Mouse (Mus musculus): ENCODE measurements around the gene Cx3cl1.

Gene Cx3cl1

DNA sequence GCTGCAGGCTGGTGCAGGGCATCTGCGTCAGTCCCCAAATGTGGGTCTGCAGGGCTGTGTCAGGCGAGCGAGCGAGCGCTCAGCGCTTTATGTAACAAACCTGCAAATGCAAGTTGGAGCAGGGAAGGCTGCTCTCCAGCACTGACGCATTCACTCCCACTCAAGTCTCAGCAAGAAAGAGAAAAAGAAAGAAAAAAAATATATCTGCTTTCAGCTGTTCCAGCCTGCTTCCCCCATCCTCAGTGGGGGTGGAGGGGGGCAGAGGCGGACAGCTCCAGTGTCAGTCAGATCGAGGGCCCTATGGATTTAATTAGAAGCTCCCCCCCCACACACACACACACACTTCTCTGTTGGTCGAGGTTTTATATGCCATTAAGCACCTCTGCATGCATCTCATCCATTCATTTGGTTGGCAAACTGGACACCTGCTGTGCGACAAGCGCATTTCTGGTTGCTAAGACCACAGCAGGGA lies 1.9 kb downstream of the Cx3cl1 start:
- peak; percentile 77 to 83 for DNase-seq (ENCODE audit: low spot score in 2 of 2)

DNA sequence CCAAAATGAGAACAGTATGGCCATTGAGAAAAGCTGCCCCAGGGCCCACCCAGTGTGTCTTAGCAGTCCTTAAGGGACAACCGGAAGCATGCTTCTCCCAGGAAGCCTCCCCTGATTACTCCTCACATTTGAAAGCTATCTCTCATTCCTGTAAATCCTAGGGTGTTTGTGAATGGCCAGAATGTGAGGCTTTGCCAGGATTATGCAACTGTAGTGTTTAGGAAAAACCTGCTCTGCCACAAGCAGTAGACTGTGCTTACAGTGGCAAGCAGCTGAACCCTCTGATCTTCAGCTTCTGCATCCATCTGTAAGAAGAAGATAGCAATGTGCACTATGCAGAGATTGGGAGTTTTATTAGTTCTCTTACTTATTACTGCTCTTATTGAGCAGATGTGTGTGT lies 2.8 kb downstream of the Cx3cl1 start:
- DNase-seq (ENCODE audit: low spot score in 2 of 2): peak in 1 of 2 experiments; percentile 22

DNA sequence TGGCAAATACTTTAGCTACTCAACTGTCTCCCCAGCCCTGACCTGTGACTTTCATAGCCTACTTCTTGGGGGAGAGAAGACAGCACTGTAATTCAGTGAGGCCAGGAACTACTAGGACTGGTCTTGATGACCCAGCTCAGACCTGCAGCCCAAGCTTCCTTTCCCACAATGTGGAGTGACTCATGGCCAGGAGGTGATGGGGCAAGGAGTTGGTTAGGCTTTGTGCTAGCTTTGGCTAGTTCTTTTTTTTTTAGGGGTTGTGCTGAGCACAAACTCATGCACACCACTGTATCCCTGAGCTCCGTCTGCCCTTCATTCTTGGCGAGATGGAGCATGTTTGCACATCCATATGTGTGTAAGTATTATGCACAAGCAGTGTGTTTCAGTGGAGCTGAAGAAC lies 4.5 kb downstream of the Cx3cl1 start:
- DNase-seq (ENCODE audit: low spot score in 2 of 2): no peak

DNA sequence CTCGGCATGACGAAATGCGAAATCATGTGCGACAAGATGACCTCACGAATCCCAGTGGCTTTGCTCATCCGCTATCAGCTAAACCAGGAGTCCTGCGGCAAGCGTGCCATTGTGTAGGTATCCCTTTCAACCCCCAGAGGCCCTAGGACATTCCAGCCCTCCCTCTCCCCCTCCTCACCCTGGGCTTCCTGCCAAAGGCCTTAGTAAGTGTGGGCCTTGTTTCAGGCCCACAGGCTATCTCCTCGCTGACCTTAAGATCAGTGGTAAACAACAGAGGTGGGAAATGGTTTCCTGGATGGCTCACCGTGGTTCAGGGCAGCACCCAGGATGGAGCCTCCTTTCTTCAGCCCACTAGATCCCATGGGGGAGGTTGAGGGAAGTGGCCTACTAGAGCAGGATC lies 6.2 kb downstream of the Cx3cl1 start:
- DNase-seq (ENCODE audit: low spot score in 2 of 2): no peak

DNA sequence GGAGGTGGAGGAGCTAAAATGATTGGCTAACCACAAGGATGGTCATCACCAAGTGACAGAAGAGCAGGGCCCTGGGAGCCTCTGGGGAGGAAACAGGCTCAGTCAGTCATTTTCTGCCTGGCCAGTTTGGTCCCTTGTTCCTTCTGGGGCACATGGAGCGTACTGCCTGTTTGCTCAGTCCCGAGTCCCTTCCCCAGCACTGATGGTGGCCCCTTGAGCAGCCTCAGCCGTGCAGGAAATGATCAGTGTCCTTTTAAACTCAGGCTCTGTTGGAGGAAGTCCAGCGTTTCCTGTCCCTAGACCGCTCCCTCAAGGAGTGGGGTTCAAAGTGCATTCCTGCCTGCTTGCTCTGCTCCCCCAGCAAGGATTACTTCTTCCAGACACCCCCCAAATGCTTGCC lies 6.7 kb downstream of the Cx3cl1 start:
- DNase-seq (ENCODE audit: low spot score in 2 of 2): no peak

DNA sequence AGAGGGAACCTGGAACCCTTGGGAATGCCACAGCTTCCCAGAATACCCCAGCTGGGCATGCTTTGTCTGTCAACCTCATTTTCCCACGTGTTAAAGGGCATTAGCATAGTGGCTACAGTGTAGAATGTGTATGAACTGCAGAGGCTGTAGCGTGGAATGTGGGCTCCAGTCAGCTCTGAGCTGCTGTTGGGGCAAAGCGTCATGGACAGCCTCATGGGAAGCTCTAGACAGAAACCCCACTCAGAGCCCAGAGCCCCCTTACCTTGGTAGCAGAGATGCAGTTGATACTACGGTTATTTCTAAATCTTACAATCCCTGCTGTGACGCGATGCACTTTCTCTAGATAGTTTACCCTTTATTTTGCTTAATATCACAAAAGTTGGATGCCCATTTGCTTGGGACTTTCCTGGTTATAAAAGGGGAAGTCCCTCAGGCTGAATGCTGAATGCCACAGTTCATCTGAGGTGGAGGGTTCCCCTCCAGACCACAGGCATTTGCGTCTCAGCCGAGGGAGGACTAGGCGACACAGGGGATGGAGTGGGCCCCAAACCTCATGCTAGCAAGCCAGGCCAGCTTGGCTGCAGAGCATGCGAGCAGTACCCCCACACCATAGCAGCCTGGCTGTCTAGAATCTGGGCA lies 7.2 kb downstream of the Cx3cl1 start:
- no peak for DNase-seq (ENCODE audit: low spot score in 2 of 2)

DNA sequence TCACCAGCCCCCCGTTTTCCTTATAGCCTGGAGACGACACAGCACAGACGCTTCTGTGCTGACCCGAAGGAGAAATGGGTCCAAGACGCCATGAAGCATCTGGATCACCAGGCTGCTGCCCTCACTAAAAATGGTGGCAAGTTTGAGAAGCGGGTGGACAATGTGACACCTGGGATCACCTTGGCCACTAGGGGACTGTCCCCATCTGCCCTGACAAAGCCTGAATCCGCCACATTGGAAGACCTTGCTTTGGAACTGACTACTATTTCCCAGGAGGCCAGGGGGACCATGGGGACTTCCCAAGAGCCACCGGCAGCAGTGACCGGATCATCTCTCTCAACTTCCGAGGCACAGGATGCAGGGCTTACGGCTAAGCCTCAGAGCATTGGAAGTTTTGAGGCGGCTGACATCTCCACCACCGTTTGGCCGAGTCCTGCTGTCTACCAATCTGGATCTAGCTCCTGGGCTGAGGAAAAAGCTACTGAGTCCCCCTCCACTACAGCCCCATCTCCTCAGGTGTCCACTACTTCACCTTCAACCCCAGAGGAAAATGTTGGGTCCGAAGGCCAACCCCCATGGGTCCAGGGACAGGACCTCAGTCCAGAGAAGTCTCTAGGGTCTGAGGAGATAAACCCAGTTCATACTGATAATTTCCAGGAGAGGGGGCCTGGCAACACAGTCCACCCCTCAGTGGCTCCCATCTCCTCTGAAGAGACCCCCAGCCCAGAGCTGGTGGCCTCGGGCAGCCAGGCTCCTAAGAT lies 7.9 kb downstream of the Cx3cl1 start:
- peak in 1 of 2 experiments; percentile 6 for DNase-seq (ENCODE audit: low spot score in 2 of 2)

DNA sequence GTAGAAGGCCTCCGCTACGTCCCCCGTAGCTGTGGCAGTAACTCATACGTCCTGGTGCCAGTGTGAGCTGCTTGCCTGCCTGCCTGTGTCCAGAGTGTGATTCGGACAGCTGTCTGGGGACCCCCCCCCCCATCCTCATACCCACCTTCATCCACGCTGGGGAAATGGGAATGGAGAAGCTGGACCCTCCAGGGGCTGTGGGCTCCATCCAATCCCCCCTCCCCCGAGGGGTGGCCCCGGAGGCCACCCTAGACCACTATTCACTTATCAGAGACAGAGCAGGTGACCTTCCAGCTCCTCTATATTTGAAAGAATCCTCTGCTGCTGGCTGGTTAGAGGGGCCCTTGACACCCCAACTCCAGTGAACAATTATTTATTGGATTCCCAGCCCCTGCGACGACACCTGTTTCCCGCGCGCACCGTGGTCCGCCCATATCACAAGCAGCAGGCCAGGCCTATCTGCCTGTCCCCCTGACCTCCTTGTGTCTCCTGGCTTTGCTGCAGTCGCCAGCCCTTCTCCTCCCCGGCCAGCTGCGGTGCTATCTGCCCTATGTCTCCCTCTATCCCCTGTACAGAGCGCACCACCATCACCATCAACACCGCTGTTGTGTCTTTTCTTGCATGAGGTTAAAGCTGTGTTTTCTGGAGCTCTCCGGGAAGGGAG lies 8.8 kb downstream of the Cx3cl1 start:
- DNase-seq (ENCODE audit: low spot score in 2 of 2): no peak

DNA sequence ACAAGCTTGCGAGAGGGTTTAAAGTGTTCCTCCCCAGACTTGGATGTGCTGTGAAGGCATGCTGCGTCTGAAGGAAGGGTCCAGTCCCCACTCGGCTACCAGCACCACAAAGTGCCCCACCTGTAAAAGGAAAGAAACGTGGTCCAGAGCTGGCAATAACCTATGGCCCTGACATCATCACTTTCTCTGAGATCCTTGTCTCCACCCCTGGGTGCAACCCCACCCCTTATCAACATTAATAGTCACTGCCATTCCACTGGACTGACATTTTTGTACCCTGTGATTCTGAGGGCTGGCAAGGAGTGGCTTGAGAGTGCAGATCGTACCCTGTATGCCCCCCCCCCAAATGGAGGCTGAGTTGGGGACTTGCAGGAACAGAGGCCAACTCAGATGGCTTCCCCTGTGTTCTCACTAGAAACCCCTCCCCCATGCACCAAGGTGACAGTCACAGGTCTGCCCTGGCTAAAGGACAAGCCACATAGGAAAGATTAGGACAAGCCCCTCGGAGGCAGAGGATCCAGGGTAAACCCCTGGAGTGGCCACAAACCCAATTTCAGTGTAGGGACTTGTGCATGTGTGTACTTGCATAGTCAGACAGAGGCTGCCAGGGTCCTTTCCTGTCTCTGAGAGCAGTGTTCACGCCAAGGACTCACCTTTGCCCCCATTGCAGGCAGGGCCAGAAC lies 9.5 kb downstream of the Cx3cl1 start:
- DNase-seq (ENCODE audit: low spot score in 2 of 2): no peak

DNA sequence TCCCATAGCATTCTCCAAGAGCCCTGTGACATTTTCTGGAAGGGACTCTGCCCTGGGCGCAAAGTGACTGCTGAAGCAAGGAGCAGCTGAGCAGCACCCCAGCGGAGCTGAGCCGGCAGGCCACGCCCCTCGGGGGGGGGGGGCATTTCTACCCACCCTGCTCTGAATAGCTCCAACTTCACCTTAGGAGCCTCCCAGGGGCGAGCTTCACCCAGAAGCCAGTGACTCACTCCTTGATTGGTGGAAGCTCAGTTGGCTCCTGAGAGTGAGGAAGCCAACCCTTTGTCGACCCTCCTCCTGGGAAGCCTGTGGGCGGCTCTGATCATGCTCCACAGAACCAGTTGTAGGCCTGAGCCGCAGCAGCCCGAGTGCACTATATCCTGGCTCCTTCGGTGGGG lies 10.0 kb downstream of the Cx3cl1 start:
- no peak for DNase-seq (ENCODE audit: low spot score in 2 of 2)

DNA sequence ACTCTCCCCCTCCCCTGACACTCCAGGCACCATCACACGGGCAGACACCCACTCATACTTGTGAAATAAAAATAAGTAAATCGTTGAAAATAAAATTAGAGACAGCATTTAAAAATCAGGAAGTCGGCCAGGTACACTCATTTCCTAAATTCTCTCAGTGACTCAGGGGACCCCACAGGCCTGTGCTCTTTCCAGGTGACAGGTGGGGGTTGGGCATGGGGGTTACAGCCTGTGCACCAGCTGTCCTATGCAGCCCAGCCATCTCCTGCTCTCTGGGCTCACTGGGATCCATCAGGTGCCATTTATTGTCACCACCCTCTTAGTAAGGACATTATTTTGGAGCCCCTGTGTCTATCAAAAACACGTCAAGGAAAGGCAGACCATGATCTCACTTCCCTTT lies 12.1 kb downstream of the Cx3cl1 start:
- DNase-seq (ENCODE audit: low spot score in 2 of 2): no peak

DNA sequence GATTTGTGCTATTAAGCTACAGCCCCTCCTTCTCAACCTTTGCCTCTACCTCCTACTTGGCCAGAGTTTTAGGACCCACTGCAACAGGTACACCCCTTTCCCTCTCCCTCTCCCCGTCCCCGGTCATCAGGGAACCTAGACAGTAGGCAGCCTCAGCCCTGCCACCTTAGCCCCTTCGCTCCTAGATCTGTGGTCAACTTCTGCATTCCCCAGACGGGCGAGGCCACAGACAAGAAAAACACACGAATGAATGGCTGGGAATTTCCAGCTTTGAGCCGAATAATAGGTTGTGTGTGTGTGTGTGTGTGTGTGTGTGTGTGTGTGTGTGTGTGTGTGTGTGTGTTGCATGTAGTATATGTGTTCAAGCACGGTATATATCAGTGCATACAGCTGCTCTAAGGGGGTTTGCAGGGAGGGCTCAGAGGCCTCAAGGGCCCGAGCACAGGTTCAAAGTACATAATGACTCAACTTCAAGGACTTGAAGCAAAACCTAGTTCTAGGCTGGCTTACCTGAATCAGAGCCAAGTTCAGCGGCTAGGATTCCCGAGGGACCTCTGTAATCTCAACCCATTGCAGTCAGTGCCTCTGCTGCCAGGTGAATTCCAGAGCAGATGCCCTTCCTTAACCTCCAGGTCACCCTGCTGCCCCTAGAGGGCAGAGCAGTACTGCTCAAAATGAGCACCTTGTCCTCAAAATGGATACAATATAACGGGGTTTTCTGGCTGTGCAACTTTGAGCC lies 13.6 kb downstream of the Cx3cl1 start:
- DNase-seq (ENCODE audit: low spot score in 2 of 2): no peak

DNA sequence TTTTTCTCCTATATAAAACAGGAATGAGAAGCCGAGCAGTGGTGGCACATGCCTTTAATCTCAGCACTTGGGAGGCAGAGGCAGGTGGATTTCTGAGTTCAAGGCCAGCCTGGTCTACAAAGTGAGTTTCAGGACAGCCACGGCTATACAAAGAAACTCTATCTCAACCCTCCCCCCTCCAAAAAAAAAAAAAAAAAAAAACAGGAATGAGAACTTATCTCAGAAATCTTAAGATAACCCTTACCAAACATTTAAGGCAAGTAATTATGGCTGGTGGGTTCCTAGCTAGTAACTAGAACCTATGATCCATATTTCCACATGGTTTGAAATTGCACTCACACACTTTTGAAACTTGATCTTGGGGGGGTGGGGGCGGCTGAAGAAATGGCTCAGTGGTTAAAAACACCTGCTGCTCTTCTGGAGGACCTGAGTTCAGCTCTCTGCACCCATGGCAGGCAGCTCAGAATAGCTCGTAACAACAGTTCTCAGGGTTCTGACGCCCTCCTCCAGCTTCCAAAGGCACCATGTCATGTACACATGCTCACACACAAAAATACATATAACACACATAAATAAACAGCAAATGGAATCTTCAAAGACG lies 14.3 kb downstream of the Cx3cl1 start:
- DNase-seq (ENCODE audit: low spot score in 2 of 2): no peak

DNA sequence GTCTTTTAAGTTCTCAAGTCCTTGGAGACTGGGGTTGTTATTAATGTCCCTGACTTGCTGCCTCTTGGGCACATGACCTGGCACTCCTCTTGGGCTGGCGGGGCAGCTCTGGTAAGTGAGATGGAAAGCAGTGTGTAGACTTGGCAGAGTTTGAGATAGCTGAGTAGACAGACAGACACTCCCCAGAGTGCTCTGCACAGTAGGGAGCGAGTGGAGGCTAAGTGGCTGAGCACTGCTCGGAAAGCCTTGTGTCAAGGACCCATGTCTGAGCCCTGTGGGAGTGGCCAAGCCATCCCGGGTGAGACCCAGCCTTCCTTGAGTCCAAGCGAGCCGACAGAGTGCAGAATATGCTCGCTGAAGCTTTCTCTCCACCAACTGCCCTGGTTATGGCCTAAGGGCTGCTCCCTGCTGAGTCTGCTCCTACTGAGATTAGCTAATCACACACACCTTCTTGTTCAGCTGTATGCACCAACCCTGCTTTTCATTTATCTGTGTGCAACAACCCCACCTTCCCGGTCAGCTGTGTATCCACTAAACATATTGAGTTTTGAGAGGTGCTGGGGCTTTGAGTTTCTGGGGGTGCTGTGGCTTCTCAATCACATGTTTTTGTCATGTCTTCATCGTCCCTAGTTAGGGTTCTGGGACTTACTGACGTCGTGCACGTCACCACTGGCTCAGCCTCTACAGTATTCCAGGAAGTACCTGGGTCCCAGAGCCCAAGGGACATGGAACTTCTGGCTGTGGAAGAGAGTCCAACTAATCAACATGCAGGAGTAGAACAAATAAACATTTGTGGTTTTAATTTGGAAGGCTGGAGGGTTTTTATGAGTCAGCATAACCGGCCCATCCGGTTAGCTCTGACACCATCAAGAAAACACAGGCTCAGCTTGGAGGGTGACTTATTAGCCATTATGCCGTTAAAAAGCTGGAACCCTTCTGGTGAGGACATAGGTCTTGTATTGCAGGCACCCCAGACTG lies 16.0 kb downstream of the Cx3cl1 start:
- DNase-seq (ENCODE audit: low spot score in 2 of 2): no peak

DNA sequence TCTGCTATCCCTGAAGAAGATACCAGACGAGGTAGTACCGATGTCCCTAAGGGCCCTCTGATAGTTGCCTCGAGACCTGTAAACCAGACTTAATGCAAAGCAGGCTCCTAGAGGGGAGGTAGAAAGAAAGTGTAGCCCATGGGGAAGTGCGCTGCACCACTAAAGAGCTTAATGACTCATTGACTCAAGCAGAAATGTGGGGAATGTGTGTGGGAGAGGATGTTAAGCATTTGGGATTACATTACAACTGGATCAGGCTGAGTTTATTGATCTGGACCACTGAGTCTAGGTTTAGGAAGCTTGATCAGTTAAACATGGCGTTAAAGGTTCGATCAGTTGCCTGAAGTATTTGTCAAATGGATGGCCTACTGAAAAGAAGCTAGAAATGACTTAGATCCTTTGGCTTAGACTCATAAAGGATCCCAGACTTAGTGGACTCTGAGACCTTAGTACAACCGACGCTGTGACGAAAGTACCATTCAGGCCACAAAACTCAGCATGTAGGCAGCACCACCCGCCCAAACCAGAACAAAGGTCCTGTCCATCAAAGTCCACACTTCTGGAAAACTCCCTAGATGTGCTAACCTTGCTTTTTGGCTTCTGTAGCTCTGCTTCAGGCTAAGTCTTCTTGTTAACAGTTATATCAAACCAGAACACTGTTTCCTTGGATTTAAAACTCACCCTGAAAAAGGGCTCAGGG lies 17.6 kb downstream of the Cx3cl1 start:
- no peak for DNase-seq (ENCODE audit: low spot score in 2 of 2)

DNA sequence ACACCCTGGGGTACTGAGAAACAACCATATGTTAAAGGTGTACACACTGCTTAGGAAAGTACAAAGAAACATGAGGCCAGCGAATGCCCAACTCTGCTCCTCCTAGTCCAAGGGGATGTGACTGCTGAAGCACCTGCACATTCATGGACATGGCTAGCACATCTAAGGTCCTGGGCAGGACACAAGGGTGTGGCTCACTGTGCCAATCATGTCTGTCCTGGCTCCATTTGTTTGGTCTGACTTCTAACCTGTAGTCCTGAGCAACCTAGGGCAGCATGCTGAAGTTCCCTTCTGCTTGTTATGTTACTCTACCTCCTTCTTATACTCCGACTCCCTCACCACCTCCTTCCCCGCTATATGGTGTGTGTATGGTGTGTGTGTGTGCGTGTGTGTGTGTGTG lies 22.6 kb downstream of the Cx3cl1 start:
- DNase-seq (ENCODE audit: low spot score in 2 of 2): no peak

DNA sequence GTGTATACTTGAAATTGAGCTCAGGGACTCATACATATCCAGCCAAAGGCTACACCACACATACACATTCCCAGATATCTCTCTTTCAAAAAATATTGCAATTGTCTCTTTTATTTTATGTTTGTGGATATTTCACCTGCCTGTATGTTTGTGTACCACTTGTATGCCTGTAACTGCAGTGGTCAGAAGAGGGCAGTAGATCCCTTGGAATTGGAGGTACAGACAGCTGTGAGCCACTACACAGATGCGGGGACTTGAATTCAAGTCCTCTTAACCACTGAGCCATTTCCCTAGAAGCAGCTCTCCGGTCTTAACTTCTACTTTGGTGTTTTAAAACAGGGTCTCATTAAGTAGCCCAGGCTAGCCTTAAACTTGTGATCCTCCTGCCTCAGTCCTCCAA lies 23.0 kb downstream of the Cx3cl1 start:
- DNase-seq (ENCODE audit: low spot score in 2 of 2): no peak

DNA sequence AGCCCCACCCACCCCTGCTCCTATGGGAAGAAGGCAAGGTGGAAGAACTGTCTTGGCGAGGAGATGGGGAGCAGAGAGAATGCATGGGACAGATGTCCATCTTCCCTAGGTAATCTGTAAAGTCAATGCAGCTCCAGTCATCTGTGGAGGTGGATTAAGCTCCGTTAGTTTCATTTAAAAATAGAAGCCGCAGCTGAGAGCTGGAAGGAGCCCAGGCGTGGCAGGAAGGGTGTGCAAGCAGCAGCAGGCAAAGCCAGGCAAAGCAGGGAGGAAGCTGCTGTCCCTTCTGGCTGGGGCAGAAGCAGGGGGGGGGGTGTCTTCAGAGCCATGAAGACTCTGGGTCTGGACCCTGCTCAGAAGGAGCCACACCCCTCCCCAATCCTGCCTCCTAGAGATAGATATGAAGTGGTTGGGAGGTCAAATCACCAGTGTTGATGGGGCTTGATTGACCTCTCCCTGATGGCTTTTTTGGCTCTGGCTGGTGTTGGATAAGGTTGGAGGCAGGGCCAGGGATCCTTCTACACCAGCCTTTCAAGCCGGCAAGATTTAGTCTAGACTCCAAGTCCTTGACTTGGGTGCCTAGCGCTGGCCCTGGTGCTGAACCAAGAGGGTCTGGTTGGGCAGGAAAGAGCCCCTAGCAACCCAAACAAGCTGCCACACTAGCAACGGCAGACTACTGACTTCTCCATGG lies 28.6 kb downstream of the Cx3cl1 start:
- peak; percentile 71 to 72 for DNase-seq (ENCODE audit: low spot score in 2 of 2)
